Mouse (Mus musculus) hindbrain, embryonic 15.5 days (tissue): ENCODE measurements at regions not wholly inside any gene's neighbourhood (a gene's known extent, or its start where the extent isn't known, plus 50 kb on each side); places are given as distances from the start of the nearest gene placed in this dataset.
A peak's percentile ranks its signal among the peaks of the same experiment; 100 is the strongest.

ENCODE experiments used
- ATAC-seq: fragments of 200-750 bp; cut with Nextera tagmentation; 2 replicates; pipeline ENCODE4 v1.8.0; 2017; ENCODE audit warnings: low read depth, moderate number of reproducible peaks, moderate TSS enrichment; ENCODE audit not compliant: low FRiP score
- H3K27ac ChIP-seq: fragments of 300-500 bp; sonication (generic); replicated peaks from 2 replicates; pipeline ENCODE4 v1.5.1; 2015; ENCODE audit warnings: mild to moderate bottlenecking, inconsistent platforms
- H3K27me3 ChIP-seq: fragments of 300-500 bp; sonication (generic); 2 replicates; pipeline ENCODE4 v1.6.1; 2015; ENCODE audit warnings: control low read depth, inconsistent platforms
- H3K36me3 ChIP-seq: fragments of 300-500 bp; sonication (generic); 2 replicates; pipeline ENCODE4 v1.6.1; 2015; ENCODE audit warnings: control low read depth, inconsistent platforms
- H3K4me1 ChIP-seq: fragments of 300-500 bp; sonication (generic); replicated peaks from 2 replicates; pipeline ENCODE4 v1.6.1; 2015; ENCODE audit warnings: control low read depth, inconsistent platforms
- H3K4me2 ChIP-seq: fragments of 300-500 bp; sonication (generic); 2 replicates; pipeline ENCODE4 v1.6.1; 2015; ENCODE audit warnings: moderate library complexity, mild to moderate bottlenecking, inconsistent platforms
- H3K4me3 ChIP-seq: fragments of 300-500 bp; sonication (generic); 2 replicates; pipeline ENCODE4 v1.5.1; 2015; ENCODE audit warnings: mild to moderate bottlenecking, inconsistent platforms
- H3K9ac ChIP-seq: fragments of 300-500 bp; sonication (generic); 2 replicates; pipeline ENCODE4 v1.6.1; 2015; ENCODE audit warnings: inconsistent platforms
- H3K9me3 ChIP-seq: fragments of 300-500 bp; sonication (generic); 2 replicates; pipeline ENCODE4 v1.6.1; 2016; ENCODE audit warnings: control low read depth, inconsistent platforms
- WGBS: fragments of 180-500 bp; shearing (Covaris S2); methylation state at CpG from one replicate; pipeline ENCODE4 v1.1.7; 2015; 5-methylcytosine and 5-hydroxymethylcytosine counted together

- Histone ChIP-seq H3K27ac (no peak overlapping the region), H3K9me3 (no peaks in the 10 kb centered on the region), H3K9ac (no peak overlapping the region), H3K36me3 (no peaks in the 10 kb centered on the region), H3K27me3 (no peaks in the 10 kb centered on the region), H3K4me2 (no peak overlapping the region), H3K4me1 (0 out of 2 replicates have a peak, but pooled peaks cover 4% of the 10 kb centered on the region), H3K4me3 (no peak overlapping the region)
- ATAC-seq, result no peak
- WGBS, result 91% methylated on average over 3 of the region's 3 CpGs
These were observed 2889.0 kb upstream of the Gm7489 start for GRCm38 (mm10) chr15:50995688-50996087.

DNA sequence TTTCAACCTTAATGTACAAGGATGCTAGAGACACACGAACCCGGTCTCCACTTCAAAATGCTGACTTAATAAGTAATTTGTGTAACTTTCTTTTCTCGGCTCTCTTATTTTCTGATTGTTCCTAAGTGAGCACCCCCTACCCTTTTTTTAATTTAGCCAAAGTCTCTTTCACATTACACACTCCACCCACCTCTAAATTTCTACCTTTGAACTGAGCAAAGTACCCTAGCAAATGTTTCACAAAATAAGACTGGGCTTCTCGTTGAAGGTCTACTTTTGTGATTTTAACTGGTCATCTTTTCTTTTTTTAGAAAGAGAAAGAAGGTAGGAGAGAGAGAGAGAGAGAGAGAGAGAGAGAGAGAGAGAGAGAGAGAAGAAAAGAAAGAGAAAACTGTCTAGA is 2888.4 kb upstream of the Gm7489 start:
- Histone ChIP-seq H3K4me2 (no peak overlapping the region), H3K9ac (no peak overlapping the region), H3K36me3 (no peaks in the 10 kb centered on the region), H3K9me3 (no peaks in the 10 kb centered on the region), H3K27me3 (no peaks in the 10 kb centered on the region), H3K27ac (no peak overlapping the region), H3K4me3 (no peak overlapping the region), H3K4me1 (0 out of 2 replicates have a peak, but pooled peaks cover 4% of the 10 kb centered on the region)
- 91% methylated on average over 4 of the region's 4 CpGs for WGBS
- ATAC-seq, result no peak

- WGBS, result 52% methylated on average over 11 of the region's 11 CpGs
- peak overlapping the region; percentile 42 for H3K4me2 ChIP-seq
- H3K27ac ChIP-seq, result peak overlapping the region; percentile 81
These were observed 2887.4 kb upstream of the Gm7489 start for GRCm38 (mm10) chr15:50997209-50997763.

GRCm38 (mm10) chr15:51038968-51039367 is 2845.7 kb upstream of the Gm7489 start:
- Histone ChIP-seq H3K27me3 (no peaks in the 10 kb centered on the region), H3K36me3 (no peaks in the 10 kb centered on the region), H3K4me3 (no peak overlapping the region), H3K9ac (no peak overlapping the region), H3K27ac (no peak overlapping the region), H3K4me1 (no peaks in the 10 kb centered on the region), H3K9me3 (no peaks in the 10 kb centered on the region), H3K4me2 (no peak overlapping the region)
- 9% methylated on average over 1 of the region's 1 CpGs for WGBS
- no peak for ATAC-seq

More at GRCm38 (mm10) chr15:50997209-50997763, 2887.4 kb upstream of the Gm7489 start:
- peak; percentile 94 for ATAC-seq
- H3K4me1 ChIP-seq, result 0 out of 2 replicates have a peak, but pooled peaks cover 4% of the 10 kb centered on the region
- H3K9me3 ChIP-seq, result no peaks in the 10 kb centered on the region
- H3K4me3 ChIP-seq, result no peak overlapping the region
- H3K36me3 ChIP-seq, result no peaks in the 10 kb centered on the region
- H3K27me3 ChIP-seq, result no peaks in the 10 kb centered on the region
- H3K9ac ChIP-seq, result no peak overlapping the region

DNA sequence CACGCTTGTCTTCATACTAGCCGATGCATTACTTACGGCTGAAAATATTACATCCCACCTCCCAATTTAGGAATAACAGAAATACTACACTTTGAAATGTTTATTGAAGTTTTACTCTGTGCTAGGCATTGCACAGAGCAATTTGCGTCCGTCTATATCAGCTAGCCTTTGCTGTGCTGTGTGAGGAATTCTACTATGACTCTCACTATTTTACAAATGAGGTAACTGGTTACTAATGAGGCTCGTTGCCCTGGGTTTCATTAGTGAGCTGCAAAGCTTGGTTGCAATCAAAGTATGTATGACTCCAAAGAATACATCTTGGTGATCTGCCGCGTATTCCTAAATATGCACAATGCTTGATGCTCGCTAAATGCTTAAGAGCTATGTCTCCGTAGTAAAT is 2814.2 kb upstream of the Gm7489 start:
- Histone ChIP-seq H3K36me3 (no peaks in the 10 kb centered on the region), H3K27ac (no peak overlapping the region), H3K4me3 (no peak overlapping the region), H3K9ac (no peak overlapping the region), H3K4me2 (peak overlapping the region; percentile 9; the same call in 1 of the 2 replicates), H3K4me1 (no peaks in the 10 kb centered on the region), H3K9me3 (no peaks in the 10 kb centered on the region), H3K27me3 (no peaks in the 10 kb centered on the region)
- no peak for ATAC-seq
- 42% methylated on average over 10 of the region's 10 CpGs for WGBS

DNA sequence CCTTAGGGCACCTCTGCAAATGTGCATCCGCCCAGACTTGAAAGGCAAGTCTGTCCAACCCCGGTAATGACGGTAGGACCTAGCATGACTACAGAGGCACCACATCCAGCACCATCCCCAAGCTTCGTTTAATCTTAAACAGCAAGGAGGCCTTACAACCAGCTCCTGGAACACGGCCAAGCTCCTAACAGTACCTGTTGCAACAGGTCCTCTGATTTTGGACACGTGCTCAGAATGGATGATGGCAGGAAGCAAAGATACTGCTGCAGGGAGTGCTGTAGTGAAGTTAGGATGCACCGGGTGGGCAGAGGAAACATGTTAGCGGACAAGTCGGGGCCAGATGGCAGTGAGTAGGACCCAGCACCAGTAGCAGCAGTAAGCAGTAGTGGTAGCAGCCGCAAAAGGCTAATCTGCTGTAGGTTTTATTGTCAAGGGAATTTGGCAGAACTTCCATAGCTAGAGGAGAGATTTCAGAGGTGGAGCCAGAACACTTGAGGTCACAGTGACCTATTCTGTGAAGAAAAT is 2813.5 kb upstream of the Gm7489 start:
- H3K4me2 ChIP-seq, result peak overlapping the region; percentile 9; the same call in 1 of the 2 replicates
- no peaks in the 10 kb centered on the region for H3K36me3 ChIP-seq
- WGBS, result 84% methylated on average over 10 of the region's 10 CpGs
- H3K4me1 ChIP-seq, result no peaks in the 10 kb centered on the region
- no peak overlapping the region for H3K27ac ChIP-seq
- no peak overlapping the region for H3K4me3 ChIP-seq
- H3K9ac ChIP-seq, result no peak overlapping the region
- H3K9me3 ChIP-seq, result no peaks in the 10 kb centered on the region
- no peaks in the 10 kb centered on the region for H3K27me3 ChIP-seq
- ATAC-seq, result no peak

DNA sequence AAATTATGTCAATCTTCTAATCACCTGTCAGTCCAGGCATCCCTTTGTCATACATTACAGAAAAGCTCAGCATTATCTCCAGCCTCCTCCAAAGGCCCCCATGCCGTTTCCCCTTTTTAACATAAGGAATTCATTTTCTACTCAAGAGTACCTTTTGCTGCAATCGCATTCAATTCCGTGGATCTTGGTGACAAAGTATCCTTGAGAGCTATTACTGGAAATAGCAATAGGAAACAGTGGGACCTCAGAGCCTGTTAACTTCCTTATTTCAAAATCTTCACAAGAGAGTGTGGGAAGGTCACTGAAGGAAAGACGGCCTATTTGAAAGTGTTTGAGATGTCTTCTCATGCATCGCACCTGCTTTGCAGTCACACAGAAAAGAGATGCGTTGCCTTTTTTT is 2811.0 kb upstream of the Gm7489 start:
- Histone ChIP-seq H3K4me2 (no peak overlapping the region), H3K36me3 (no peaks in the 10 kb centered on the region), H3K4me1 (no peaks in the 10 kb centered on the region), H3K4me3 (no peak overlapping the region), H3K9ac (no peak overlapping the region), H3K9me3 (no peaks in the 10 kb centered on the region), H3K27me3 (no peaks in the 10 kb centered on the region), H3K27ac (no peak overlapping the region)
- ATAC-seq, result no peak
- 75% methylated on average over 6 of the region's 6 CpGs for WGBS

GRCm38 (mm10) chr15:51074196-51074595 is 2810.5 kb upstream of the Gm7489 start:
- Histone ChIP-seq H3K4me1 (no peaks in the 10 kb centered on the region), H3K9me3 (no peaks in the 10 kb centered on the region), H3K9ac (no peak overlapping the region), H3K27ac (no peak overlapping the region), H3K4me2 (no peak overlapping the region), H3K36me3 (no peaks in the 10 kb centered on the region), H3K27me3 (no peaks in the 10 kb centered on the region), H3K4me3 (no peak overlapping the region)
- WGBS, result 94% methylated on average over 7 of the region's 7 CpGs
- ATAC-seq, result no peak

GRCm38 (mm10) chr15:51083677-51084322 is 2800.9 kb upstream of the Gm7489 start:
- WGBS, result 73% methylated on average over 12 of the region's 12 CpGs
- no peak for ATAC-seq
- Histone ChIP-seq H3K4me1 (no peaks in the 10 kb centered on the region), H3K9me3 (no peaks in the 10 kb centered on the region), H3K9ac (no peak overlapping the region), H3K4me2 (no peak overlapping the region), H3K36me3 (no peaks in the 10 kb centered on the region), H3K27me3 (no peaks in the 10 kb centered on the region), H3K27ac (no peak overlapping the region), H3K4me3 (no peak overlapping the region)

- Histone ChIP-seq H3K9ac (no peak overlapping the region), H3K4me2 (no peak overlapping the region), H3K27me3 (no peaks in the 10 kb centered on the region), H3K4me1 (no peaks in the 10 kb centered on the region), H3K27ac (no peak overlapping the region), H3K36me3 (no peaks in the 10 kb centered on the region), H3K9me3 (no peaks in the 10 kb centered on the region), H3K4me3 (no peak overlapping the region)
- WGBS, result 81% methylated on average over 7 of the region's 7 CpGs
- no peak for ATAC-seq
These were observed 2791.8 kb upstream of the Gm7489 start for GRCm38 (mm10) chr15:51092936-51093335.

- H3K9me3 ChIP-seq, result no peaks in the 10 kb centered on the region
- H3K27me3 ChIP-seq, result no peaks in the 10 kb centered on the region
- peak overlapping the region; percentile 24; the same call in 1 of the 2 replicates for H3K4me3 ChIP-seq
- H3K36me3 ChIP-seq, result no peaks in the 10 kb centered on the region
- no peak for ATAC-seq
- H3K4me1 ChIP-seq, result peaks cover 6% of the 10 kb centered on the region; the same call in 1 of the 2 replicates
- no peak overlapping the region for H3K27ac ChIP-seq
- 54% methylated on average over 7 of the region's 7 CpGs for WGBS
- 0 out of 2 replicates have a peak overlapping the region, but pooled peaks have one; percentile 19 for H3K9ac ChIP-seq
- H3K4me2 ChIP-seq, result peak overlapping the region; percentile 50
These were observed 2780.8 kb upstream of the Gm7489 start for GRCm38 (mm10) chr15:51103948-51104347.

DNA sequence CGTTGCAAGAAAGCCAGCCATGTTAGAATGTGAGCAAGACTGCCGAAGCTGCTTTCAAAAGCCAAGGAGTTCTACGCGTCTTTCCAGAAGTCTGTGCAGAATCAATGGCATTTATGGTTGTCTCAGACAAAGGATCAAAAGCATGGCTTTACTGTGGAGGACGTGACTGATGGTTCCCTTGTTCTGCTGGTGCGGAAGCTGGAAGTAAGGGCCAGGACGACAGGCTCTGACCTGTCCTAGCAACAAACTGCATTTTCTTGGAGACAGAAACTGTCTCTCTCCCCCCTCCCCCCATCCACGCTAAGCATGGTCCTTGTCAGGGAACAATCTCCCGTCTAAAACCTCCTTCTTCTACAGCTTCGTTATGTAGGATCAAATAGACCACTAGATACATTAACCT is 2780.3 kb upstream of the Gm7489 start:
- Histone ChIP-seq H3K9ac (peak overlapping the region; percentile 19; the same call in 1 of the 2 replicates), H3K4me3 (peak overlapping the region; percentile 24; the same call in 1 of the 2 replicates), H3K9me3 (no peaks in the 10 kb centered on the region), H3K27ac (peak overlapping the region; percentile 14), H3K36me3 (no peaks in the 10 kb centered on the region), H3K4me1 (peaks cover 6% of the 10 kb centered on the region; the same call in 1 of the 2 replicates), H3K4me2 (peak overlapping the region; percentile 50), H3K27me3 (no peaks in the 10 kb centered on the region)
- WGBS, result 7% methylated on average over 10 of the region's 10 CpGs
- ATAC-seq, result peak; percentile 74
